Mouse (Mus musculus) spleen, adult 12 weeks (tissue): ENCODE data around the gene Mxi1.
"Not testable (repeated sequence)": the region's sequence is repeated elsewhere in the genome, so short reads cannot be mapped to it uniquely, and the experiment has no call there.

Source experiments
- DNase-seq: peaks from one replicate; pipeline ENCODE4 v3.0.0; 2022; ENCODE audit warnings: low spot score

Gene Mxi1

DNA sequence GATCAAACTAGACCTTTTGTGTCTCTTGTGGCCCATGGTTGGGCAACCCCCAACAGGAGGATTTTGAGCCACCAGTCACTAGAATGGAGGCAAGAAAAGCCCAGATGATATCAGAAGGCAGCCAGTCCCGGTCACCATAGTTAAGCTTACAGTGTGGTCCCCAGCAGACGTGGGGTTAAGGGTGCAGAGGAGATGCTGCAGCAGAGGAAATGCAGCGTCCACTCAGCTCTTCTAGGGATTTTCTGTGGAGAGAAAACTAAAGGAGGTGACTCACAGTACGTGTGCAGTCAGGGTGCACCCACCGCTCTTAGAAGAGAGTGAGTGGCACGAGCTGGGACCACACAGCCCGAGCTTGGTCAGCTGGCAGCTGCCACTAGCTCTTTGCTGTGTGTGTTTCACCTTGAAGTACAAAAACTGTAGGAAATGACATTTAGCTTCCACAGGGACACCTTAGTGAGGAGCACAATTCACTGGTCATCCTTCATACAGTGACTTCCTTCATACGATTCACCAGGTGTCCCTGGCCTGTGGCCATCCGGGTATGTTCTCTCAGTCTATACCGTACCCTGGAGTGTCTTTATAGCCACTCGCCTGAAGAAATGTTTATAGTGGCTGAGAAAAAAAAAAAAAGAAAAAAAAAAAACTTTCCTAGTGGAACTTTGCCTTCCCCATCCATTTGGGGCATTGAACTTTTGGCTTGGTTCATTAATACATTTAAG, 55.9 kb downstream of the Mxi1 start:
- no peak for DNase-seq

- no peak for DNase-seq
These were observed 56.6 kb downstream of the Mxi1 start for GRCm38 (mm10) chr19:53366881-53367280.

DNA sequence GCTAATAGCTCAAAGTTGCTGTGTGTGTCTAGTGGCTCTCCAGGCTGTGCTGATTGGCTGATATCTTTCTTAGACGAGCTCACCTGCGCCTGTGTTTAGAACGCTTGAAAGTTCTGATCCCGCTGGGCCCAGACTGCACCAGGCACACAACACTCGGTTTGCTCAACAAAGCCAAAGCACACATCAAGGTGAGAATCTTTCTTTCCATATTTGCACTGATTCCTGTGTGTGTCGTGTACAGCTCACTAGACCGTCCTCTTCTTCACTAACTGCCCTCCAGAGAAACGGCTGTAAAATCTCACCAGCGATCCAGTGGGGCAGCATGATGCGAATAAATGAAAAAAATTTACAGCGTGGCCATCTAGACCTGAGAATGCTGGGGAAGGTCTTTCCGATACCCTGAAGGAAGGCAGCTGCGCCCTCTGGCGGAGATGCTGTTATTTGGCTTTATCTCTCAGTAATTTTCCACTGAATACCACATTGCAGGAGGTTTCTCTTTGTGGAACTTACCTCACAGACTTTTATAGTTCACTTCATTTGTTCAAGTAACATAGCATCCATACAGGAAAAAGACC, 59.2 kb downstream of the Mxi1 start:
- peak; percentile 53 for DNase-seq

DNA sequence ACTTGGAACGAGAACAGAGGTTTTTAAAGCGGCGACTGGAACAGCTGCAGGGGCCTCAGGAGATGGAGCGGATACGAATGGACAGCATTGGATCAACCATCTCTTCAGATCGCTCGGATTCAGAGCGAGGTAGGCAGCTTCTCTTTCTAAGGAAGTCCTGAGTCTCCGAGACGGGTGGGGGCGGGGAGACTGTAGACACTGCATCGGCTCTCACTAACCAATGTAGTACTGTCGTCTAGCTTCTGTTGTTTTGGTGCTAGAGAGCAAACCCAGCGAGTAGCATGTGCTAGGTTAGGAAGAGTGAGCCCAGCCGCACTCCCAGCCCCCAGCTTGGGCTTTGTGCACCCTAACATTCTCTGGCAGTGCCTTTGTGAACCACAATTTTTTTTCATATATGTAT, 59.9 kb downstream of the Mxi1 start:
- DNase-seq: no peak

- no peak for DNase-seq
These were observed 61.3 kb downstream of the Mxi1 start, which contains the start of gene Gm10197 for GRCm38 (mm10) chr19:53371666-53372065. Gm10197 (minus strand) TSS chr19:53371766.

DNA sequence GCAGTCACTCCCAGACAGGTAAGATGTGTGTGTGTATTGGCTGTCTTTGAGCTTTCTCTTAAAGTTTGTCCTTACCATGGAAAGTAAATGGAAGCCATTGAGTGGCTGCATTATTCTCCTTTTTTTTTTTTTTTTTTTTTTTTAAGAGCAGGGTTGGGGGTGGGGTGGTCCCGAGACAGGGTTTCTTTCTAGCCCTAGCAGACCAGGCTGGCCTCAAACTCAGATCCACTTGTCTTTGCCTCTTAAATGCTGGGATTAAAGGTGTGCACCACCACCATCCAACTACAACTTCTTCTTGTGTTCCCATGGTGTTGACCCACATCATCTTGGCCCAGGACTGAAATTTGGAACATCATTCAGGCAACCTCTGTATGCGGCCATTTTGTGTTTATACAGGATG, 63.3 kb downstream of the Mxi1 start:
- DNase-seq: no peak

GRCm38 (mm10) chr19:53375299-53375698, 65.0 kb downstream of the Mxi1 start:
- DNase-seq: no peak

- DNase-seq: no peak
These were observed 65.5 kb downstream of the Mxi1 start for GRCm38 (mm10) chr19:53375816-53376215.

GRCm38 (mm10) chr19:53377652-53378051, 67.3 kb downstream of the Mxi1 start:
- no peak for DNase-seq

GRCm38 (mm10) chr19:53378421-53378820, 68.1 kb downstream of the Mxi1 start:
- DNase-seq: no peak

DNA sequence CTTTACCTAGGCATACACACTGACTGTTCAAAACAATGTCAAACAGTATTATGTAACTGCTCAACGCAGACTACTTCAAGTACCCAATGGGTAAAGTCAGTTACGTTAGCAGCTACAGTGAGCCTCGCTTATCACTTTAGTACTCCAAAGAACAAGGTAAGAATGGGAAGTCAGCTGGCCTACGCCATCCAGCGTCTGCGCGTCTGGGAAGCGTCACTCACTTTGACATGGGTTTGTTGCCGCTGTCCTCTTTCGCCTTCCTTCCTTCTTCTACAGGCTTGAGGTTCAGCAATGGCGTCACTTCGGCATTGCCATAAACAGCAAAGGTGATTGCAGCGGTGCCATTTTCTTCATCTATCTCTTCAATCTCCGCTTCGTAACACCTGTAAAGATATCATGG, 73.0 kb downstream of the Mxi1 start:
- DNase-seq: no peak

- no peak for DNase-seq
These were observed 79.1 kb downstream of the Mxi1 start for GRCm38 (mm10) chr19:53389417-53389816.

DNA sequence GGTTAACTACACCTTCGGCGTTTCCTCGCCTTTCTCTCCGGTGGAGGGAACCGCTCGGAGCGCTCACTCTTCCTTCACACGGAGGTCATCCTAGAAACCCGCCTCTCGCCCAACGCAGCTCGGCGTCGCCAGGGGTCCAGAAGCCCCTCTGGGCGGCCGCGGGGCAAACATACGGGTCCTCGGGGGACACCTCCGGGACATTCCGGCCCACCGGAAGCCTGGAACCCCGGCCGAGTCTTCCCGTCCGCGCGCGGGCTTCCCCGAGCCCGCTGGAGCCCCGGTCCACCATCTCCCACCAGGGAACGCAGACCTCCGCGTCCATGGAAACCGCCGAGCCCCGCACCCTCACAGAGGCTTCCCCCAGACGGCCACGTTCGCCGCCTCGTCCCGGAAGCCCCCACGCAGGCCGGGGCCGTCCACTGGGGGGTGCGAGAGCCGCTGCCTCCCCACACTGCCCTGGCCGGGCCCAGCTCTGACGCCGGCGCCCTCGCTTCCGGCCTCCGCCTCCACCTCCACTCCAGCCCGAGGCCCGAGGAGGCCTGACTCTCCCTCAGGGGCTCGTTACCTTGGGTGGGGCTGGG, 79.6 kb downstream of the Mxi1 start:
- no peak for DNase-seq

DNA sequence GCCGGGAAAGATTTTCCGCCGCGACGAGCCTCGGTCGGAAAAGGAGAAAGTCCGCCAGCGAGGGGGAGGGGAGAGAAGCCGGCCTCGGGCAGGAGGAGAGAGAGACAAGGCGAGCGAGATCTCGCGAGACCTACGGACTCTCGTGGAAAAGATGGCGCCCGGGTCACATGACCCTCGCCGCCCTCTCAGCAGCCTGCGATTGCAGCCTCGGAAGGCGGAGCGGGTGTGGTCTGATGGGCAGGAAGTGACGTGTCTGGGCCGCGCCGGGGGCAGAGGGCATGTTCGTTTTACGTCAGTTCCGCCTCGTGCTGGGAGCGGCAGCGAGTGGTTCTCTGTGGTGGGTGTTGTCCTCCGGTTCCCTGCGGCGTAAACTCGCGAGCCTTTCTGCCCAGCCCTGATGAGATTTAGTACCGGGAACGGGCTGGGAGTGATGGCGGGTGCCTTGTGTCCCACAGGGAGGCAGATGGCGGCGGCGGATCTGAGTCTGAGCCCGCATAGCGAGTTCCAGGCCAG, 80.2 kb downstream of the Mxi1 start, which contains the start of gene Smndc1:
TSS of gene Smndc1 (minus strand) at position 84 of the 513 bp plus-strand sequence.
- peak; percentile 98 for DNase-seq

DNA sequence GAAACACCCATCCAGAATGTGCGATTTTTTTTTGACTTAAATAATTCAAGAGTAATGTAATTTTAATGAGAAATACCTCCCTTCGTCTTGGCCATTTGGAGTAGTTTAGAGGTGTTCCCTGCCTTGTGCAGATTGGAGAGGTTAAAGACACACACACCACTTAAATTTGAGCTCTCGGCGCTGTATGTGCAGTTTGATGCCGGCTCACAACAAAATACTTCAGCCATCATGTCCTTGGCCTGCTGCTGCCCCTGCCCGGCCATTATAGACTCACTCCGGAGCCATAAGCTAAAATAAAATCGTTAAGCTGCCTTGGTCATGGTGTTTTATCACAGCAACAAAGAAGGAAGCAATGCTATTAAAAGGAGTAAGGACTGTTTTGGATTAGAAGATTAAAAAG, 81.1 kb downstream of the Mxi1 start:
- no peak for DNase-seq

GRCm38 (mm10) chr19:53391787-53392186, 81.5 kb downstream of the Mxi1 start:
- DNase-seq: no peak

DNA sequence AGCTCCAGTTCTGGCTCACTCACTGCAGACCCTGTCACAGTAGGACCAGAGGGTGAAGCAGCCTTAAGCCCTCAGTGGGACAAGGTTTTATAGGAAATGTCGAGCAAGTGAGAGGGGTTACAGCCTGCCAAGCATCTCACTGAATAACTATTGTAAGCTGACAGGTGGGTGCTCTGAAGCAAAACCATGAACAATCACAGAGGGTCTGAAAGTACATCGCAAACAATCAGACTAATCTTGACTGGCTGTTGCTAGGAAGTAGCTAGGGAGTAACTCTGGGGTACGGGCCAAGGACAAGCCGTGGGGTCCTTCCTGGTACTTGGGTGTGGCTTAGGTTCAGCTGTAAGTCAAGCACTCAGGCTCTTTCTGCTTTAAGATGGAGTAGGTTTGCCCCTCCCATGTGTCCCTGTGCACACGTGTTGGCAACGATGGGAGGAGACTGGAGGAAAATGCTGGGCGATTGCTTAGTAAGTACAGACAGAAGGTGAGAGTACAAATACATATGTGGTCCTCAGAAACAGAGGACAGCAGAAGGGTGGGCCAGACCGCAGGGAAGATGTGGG, 82.5 kb downstream of the Mxi1 start:
- no peak for DNase-seq

DNA sequence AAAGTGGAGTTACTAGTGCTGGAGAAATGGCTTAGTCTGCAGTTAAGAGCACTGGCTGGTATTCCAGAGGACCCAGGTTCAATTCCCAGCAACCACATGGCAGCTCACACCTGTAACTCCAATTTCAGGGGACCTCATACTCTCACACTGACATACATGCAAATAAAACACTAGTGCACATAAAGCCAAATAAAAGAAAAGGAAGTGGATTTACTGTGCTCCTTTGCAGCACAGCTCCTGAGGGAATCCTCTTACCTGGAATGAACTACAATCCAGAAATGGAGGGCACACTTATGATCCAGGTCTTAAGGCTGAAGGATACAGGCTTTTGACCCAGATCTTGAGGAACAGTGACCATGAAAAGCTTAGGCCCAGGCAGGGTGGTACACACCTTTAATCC, 83.3 kb downstream of the Mxi1 start:
- DNase-seq: no peak

DNA sequence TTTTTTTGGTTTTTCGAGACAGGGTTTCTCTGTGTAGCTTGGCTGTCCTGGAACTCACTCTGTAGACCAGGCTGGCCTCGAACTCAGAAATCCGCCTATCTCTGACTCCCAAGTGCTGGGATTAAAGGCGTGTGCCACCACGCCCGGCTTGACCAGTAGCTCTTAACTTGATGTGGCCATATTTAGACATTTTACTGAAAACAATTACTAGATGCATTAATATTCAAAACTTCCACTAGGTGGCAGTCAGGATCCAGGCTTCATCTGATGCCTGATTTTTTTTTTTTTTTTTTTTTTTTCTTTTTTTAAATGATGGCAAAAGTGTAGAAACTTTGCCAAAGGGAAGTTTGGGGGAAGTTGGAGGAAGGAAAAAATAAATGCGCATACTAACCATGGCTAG, 84.2 kb downstream of the Mxi1 start:
- DNase-seq: no peak

GRCm38 (mm10) chr19:53394956-53395355, 84.6 kb downstream of the Mxi1 start:
- DNase-seq: not testable (repeated sequence)

- DNase-seq: not testable (repeated sequence)
These were observed 85.5 kb downstream of the Mxi1 start for GRCm38 (mm10) chr19:53395805-53396204.

GRCm38 (mm10) chr19:53397451-53398233, 87.3 kb downstream of the Mxi1 start:
- no peak for DNase-seq
